Mouse (Mus musculus): ENCODE data around the gene Itgb3bp.

Itgb3bp gene

DNA sequence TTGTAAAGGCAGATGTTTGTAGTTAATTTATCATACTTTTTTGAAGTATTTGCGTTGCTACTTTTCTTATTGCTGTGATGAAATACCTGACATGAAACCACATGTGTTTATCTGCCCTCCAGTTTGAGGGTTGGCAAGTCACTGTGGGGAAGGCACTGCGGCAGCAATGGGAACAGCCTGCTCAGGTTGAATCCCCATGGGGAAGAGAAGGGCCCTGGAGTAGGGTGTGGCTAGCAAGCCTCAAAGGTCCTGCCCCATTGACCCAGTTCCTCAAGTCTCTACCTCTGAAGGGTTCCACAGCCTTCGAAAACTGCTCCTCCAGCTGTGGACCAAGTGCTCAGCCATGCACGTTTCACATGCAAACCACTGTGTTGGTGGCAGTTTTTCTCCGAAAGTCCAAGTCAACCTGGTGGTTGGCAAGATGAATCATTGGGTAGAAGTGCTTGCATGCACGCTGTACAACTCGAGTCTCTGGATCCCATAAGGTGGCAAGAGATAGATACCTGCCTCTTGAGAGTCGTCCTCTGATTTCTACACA lies 203.6 kb downstream of the Itgb3bp start:
- CTCF ChIA-PET = no interaction called here

DNA sequence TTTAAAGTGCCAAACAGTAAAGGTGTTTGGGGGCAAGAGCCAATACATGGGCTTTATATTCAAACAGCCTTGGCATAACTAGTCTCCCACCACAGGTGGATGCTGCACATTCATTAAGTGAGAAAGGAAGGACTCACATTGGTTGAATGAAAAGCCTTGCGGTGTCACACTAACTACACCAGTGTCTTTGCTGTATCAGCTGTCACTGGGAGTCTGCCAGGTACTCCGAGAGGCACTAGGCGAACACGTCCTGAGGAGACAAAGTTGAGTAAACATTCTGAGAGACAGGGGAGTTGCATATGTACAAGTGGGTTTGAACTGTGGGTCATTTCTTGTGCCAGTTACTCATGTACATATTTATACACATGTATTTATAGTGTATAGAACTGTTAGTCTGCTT lies 205.3 kb downstream of the Itgb3bp start:
- CTCF ChIA-PET = no interaction called here

DNA sequence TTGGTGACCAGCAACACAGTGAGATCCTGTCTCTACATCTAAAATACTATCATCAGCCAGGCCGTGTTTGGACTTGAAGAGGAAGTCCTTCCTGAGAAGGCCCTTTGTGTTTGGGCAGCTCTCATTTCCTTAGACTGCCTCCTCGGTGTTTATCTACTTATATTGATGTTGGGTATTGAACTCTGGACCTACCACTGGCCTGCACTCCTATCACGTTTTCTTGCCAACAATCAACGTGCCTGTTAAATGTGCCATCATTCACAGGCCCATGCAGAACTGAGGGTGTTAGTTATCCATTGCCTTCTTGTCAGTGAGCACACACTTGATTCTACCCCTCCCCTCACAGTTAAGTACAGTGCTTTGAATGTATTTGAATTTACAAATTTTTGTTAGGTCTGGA lies 211.7 kb downstream of the Itgb3bp start:
- CTCF ChIA-PET = no interaction called here

DNA sequence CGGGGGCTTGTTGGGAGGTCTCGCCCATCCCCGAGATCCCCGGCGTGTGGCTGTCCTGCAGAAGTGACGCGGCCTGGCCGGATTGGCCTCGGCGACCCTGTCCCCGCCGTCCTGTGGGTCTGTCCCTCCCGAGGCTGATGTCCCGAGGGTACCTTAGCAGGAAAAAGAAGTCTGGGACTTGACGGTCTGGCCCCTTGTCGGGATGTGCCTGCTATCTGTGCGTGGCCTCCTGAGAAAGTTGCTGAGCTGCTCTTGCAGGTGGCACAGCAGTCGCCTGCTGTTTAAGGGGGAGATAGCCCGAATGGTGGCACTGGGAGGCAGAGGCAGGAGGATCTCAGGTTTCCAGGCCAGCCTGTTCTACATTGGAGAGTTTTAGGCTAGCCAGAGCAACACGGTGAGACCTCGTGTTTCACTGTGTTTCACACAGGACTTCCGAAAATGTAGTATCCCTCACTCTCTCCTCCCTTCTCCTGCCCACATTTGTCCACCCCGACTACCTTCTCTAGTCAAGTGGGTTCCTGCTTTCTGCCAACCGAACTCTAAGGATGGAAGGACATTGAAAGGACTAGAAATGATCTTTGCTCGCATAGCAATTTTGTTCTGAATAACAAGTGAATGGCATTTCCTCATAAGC lies 213.7 kb downstream of the Itgb3bp start:
- CTCF ChIA-PET = no interaction called here
